Mouse (Mus musculus) MEL (cell line): ENCODE results near the gene 6030452D12Rik. TPM values are rescaled to one million over a fixed set of nuclear protein-coding genes. Genes with fewer than 3 reads are reported as not detected.

Experiments
- DNase-seq: peaks from one replicate; pipeline ENCODE4 v3.0.0; 2011; ENCODE audit warnings: low read depth, low spot score
- H3K27ac ChIP-seq: 2 replicates; pipeline ENCODE4 v1.5.1; 2012; ENCODE audit warnings: low read depth, mild to moderate bottlenecking, control low read depth, low read length, moderate library complexity; ENCODE audit not compliant: control insufficient read depth
- H3K27me3 ChIP-seq, 2 experiments: fragments of 150-350 bp in 1 of 2; sonication (generic) in 1 of 2; 2 replicates each; pipeline ENCODE4 v1.6.1; 2012; ENCODE audit warnings: low read length in 2 of 2, mild to moderate bottlenecking in 2 of 2, improper control_type of control experiment in 1 of 2, moderate library complexity in 1 of 2; ENCODE audit not compliant: insufficient read depth in 2 of 2, control insufficient read depth in 1 of 2
- H3K36me3 ChIP-seq, 2 experiments: 2 replicates each; pipeline ENCODE4 v1.6.1; 2012 to 2014; ENCODE audit warnings: low read length in 2 of 2, improper control_type of control experiment in 1 of 2, inconsistent platforms in 1 of 2, mild to moderate bottlenecking in 1 of 2; ENCODE audit not compliant: insufficient read depth in 2 of 2, control insufficient read depth in 1 of 2
- H3K4me1 ChIP-seq, 2 experiments: fragments of 150-350 bp in 1 of 2; sonication (generic) in 1 of 2; 2 replicates each; pipeline ENCODE4 v1.6.1; 2012; ENCODE audit warnings: low read length in 2 of 2, improper control_type of control experiment in 1 of 2, mild to moderate bottlenecking in 1 of 2; ENCODE audit not compliant: insufficient read depth in 2 of 2, control insufficient read depth in 1 of 2
- H3K4me3 ChIP-seq, 2 experiments: fragments of 150-350 bp in 1 of 2; sonication (generic) in 1 of 2; 2 replicates each; pipeline ENCODE4 v1.5.1; 2012; ENCODE audit warnings: low read depth in 2 of 2, low read length in 2 of 2, mild to moderate bottlenecking in 2 of 2, moderate library complexity in 2 of 2, control low read depth in 1 of 2, improper control_type of control experiment in 1 of 2; ENCODE audit not compliant: control insufficient read depth in 1 of 2, insufficient read depth in 1 of 2
- H3K79me2 ChIP-seq: 2 replicates; pipeline ENCODE4 v1.6.1; 2012; ENCODE audit warnings: mild to moderate bottlenecking, low read length, moderate library complexity; ENCODE audit not compliant: control insufficient read depth, poor library complexity, insufficient read depth
- H3K9ac ChIP-seq: 2 replicates; pipeline ENCODE4 v1.6.1; 2012; ENCODE audit warnings: low read depth, mild to moderate bottlenecking, control low read depth, low read length, moderate library complexity; ENCODE audit not compliant: control insufficient read depth, poor library complexity, severe bottlenecking
- H3K9me3 ChIP-seq: fragments of 150-350 bp; sonication (generic); replicated peaks from 2 replicates; pipeline ENCODE4 v1.6.1; 2012; ENCODE audit warnings: mild to moderate bottlenecking, low read length, improper control_type of control experiment, moderate library complexity; ENCODE audit not compliant: insufficient read depth
- CTCF ChIP-seq, 3 experiments: IDR thresholded peaks in 2 of 3; conservative IDR thresholded peaks in 1 of 3; 2 replicates each; pipeline ENCODE4 v1.5.1; 2011 to 2012; ENCODE audit warnings: low read length in 3 of 3, low read depth in 2 of 3, mild to moderate bottlenecking in 2 of 3, improper control_type of control experiment in 1 of 3, inconsistent platforms in 1 of 3, mixed read lengths in 1 of 3, moderate library complexity in 1 of 3; ENCODE audit not compliant: control insufficient read depth in 1 of 3, insufficient read depth in 1 of 3, poor library complexity in 1 of 3, severe bottlenecking in 1 of 3
- E2F4 ChIP-seq: IDR thresholded peaks from 2 replicates; pipeline ENCODE4 v1.6.1; 2011; ENCODE audit warnings: low read depth, low read length, improper control_type of control experiment, borderline replicate concordance
- ELF1 ChIP-seq: IDR thresholded peaks from 2 replicates; pipeline ENCODE4 v1.6.1; 2014; ENCODE audit warnings: low read depth, mild to moderate bottlenecking, inconsistent platforms, low read length, improper control_type of control experiment, moderate library complexity
- GATA1 ChIP-seq: IDR thresholded peaks from 2 replicates; pipeline ENCODE4 v1.6.1; 2011; ENCODE audit warnings: low read depth, low read length, improper control_type of control experiment
- MAZ ChIP-seq: IDR thresholded peaks from 2 replicates; pipeline ENCODE4 v1.6.1; 2012; ENCODE audit warnings: low read depth, mild to moderate bottlenecking, inconsistent platforms, low read length, improper control_type of control experiment
- MYC ChIP-seq: IDR thresholded peaks from 2 replicates; pipeline ENCODE4 v1.6.1; 2011; ENCODE audit warnings: low read depth, mild to moderate bottlenecking, low read length, improper control_type of control experiment, moderate library complexity
- NRF1 ChIP-seq: IDR thresholded peaks from 2 replicates; pipeline ENCODE4 v1.6.1; 2014; ENCODE audit warnings: low read depth, mild to moderate bottlenecking, inconsistent platforms, low read length, improper control_type of control experiment, moderate library complexity; ENCODE audit not compliant: poor library complexity, insufficient read depth, severe bottlenecking
- POLR2AphosphoS2 ChIP-seq: IDR thresholded peaks from 2 replicates; pipeline ENCODE4 v1.6.1; 2011; ENCODE audit warnings: low read length, improper control_type of control experiment
- RAD21 ChIP-seq: IDR thresholded peaks from 2 replicates; pipeline ENCODE4 v1.6.1; 2011; ENCODE audit warnings: mild to moderate bottlenecking, low read depth, low read length, improper control_type of control experiment
- RCOR1 ChIP-seq: IDR thresholded peaks from 2 replicates; pipeline ENCODE4 v1.6.1; 2012; ENCODE audit warnings: low read depth, mild to moderate bottlenecking, inconsistent platforms, low read length, improper control_type of control experiment
- SIN3A ChIP-seq: IDR thresholded peaks from 2 replicates; pipeline ENCODE4 v1.6.1; 2012; ENCODE audit warnings: low read length, improper control_type of control experiment, inconsistent platforms
- TAL1 ChIP-seq: IDR thresholded peaks from 2 replicates; pipeline ENCODE4 v1.6.1; 2012; ENCODE audit warnings: mild to moderate bottlenecking, inconsistent platforms, low read length, moderate library complexity, mixed read lengths
- TBP ChIP-seq: IDR thresholded peaks from 2 replicates; pipeline ENCODE4 v1.8.0; 2011; ENCODE audit warnings: low read depth, low read length, improper control_type of control experiment
- USF2 ChIP-seq, 2 experiments: IDR thresholded peaks; 2 replicates each; pipeline ENCODE4 v1.6.1; 2011 to 2012; ENCODE audit warnings: improper control_type of control experiment in 2 of 2, low read length in 2 of 2, borderline replicate concordance in 1 of 2, inconsistent platforms in 1 of 2, low read depth in 1 of 2, mild to moderate bottlenecking in 1 of 2; ENCODE audit not compliant: insufficient read depth in 1 of 2
- ZC3H11A ChIP-seq: IDR thresholded peaks from 2 replicates; pipeline ENCODE4 v1.6.1; 2012; ENCODE audit warnings: low read depth, mild to moderate bottlenecking, inconsistent platforms, low read length, improper control_type of control experiment
- ZNF384 ChIP-seq: IDR thresholded peaks from 2 replicates; pipeline ENCODE4 v1.6.1; 2012; ENCODE audit warnings: low read depth, mild to moderate bottlenecking, inconsistent platforms, low read length, improper control_type of control experiment
- polyA plus RNA-seq, 2 experiments: library from polyadenylated mRNA; stranded (reverse) in 1 of 2; unstranded in 1 of 2; fragments of >175 nt in 1 of 2; fragments of >200 nt in 1 of 2; gene quantifications; 2 replicates each; pipeline versions ENCODE4 v1.2.1 to v1.2.4; 2012; ENCODE audit warnings: low replicate concordance in 2 of 2, low read depth in 1 of 2; ENCODE audit not compliant: insufficient read length in 2 of 2, insufficient read depth in 1 of 2, missing spikeins in 1 of 2
- total RNA-seq: library from RNA; depleted of rRNA; stranded (reverse); fragments of 300-350 nt; gene quantifications from 2 replicates; pipeline ENCODE4 v1.2.3, GENCODE M21; 2012

The 6030452D12Rik gene
- total and polyA plus RNA-seq, 3 experiments, result not detected

DNA sequence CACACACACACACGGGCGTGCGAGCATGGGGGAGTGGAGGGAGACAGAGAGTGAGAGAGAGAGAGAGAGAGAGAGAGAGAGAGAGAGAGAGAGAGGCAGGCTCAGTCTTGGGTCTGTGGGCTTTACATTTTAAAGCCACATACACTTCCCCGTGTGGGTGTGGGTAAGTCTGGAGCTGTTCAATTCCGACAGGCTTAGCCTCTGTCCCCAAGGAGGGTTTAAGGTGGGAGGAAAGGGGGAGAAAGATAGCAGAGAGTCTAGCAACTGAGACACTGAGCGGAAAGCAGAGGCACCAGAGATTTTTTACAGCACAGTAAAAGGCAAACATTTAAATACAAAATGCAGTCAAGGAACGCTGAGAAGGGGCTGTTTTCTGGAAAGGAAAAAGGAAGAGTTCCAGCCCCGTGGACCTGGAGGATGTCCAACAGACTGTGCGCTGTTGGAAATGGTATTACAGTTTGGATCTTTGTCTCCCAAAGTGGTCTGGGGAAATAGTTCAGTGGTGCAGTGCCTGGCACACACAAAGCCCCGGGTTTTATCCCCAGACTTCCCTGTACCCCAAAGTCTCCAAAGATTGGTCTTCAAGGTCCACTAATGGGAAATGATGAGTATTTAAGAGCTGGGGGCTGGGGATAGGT lies 5.1 kb downstream of the 6030452D12Rik start:
- H3K4me3 ChIP-seq, result no peak overlapping the region

DNA sequence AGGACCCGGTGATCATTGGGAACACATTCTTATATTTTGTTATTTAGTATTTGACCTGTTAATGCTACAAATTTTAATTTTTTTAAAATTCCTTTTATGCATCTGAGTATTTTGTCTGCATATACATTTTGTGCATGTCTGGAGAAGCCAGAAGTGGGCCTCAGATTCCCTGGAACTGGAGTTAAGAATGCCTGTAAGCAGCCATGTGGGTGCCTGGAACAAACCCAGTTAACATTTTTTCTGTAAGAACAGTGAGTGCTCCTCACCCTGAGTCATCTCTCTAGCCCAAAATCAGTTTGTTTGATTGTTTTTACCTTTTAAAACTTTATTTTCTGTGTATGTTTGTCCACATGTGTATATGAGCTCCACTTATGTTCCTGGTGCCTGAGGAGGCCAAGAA lies 5.8 kb downstream of the 6030452D12Rik start:
- H3K4me3 ChIP-seq, result no peak overlapping the region
- H3K79me2 ChIP-seq, result no peaks in the 10 kb centered on the region
- H3K27ac ChIP-seq, result no peak overlapping the region
- H3K36me3 ChIP-seq, result no peaks in the 10 kb centered on the region
- no peaks in the 10 kb centered on the region for H3K9me3 ChIP-seq
- H3K9ac ChIP-seq, result no peak overlapping the region
- no peaks in the 10 kb centered on the region for H3K27me3 ChIP-seq
- H3K4me1 ChIP-seq, result no peaks in the 10 kb centered on the region
- DNase-seq, result no peak
- TF ChIP-seq CTCF (IDR thresholded peaks at IDR 0.05 in 2 of 3, conservative IDR thresholded peaks at IDR 0.05 in 1 of 3; ENCODE audit: control insufficient read depth in 1 of 3, insufficient read depth in 1 of 3, low read depth in 2 of 3, low read length in 3 of 3, poor library complexity in 1 of 3, severe bottlenecking in 1 of 3), result no peak
- no peak for TF ChIP-seq MYC
- TF ChIP-seq RCOR1, result no peak
- no peak for TF ChIP-seq E2F4
- TF ChIP-seq ELF1, result no peak
- TF ChIP-seq MAZ, result no peak
- no peak for TF ChIP-seq GATA1
- TF ChIP-seq TBP, result no peak
- no peak for TF ChIP-seq RAD21

More for the DNA sequence above, 5.1 kb downstream of the 6030452D12Rik start:
- H3K4me1 ChIP-seq, result no peaks in the 10 kb centered on the region
- no peaks in the 10 kb centered on the region for H3K27me3 ChIP-seq
- DNase-seq, result no peak
- TF ChIP-seq NRF1, result no peak
- no peak for TF ChIP-seq ZC3H11A
- no peak for TF ChIP-seq RCOR1
- no peak overlapping the region for H3K27ac ChIP-seq
- no peaks in the 10 kb centered on the region for H3K9me3 ChIP-seq
- H3K9ac ChIP-seq, result no peak overlapping the region
- H3K79me2 ChIP-seq, result no peaks in the 10 kb centered on the region
- no peaks in the 10 kb centered on the region for H3K36me3 ChIP-seq

DNA sequence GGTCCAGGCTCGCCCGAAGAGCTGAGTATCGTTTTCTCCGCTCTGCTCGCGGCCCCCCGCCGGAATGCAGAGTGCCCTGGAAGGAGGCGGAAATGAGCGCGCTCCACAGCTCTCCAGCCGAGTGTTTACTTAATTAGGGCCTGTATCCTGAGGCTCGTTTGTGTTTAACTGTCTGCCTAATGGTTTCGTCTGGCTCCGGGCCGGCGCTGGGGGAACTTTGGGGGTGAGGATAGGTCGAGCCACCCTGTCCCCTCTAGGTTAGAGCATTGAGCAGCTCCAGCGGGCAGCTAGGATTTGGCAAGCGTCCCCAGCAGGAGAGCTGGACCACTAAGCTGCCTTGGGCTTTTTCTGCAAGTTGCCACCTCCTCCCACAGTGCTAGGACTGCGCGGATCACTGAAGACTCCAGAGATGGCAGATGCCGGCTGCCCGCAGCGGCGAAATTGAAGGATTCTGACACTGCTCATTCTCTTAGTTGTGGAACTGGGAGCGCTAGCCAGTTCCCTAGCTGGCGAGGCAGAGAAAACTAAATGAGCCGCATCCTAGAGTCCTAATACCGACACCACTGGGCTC lies 7.5 kb downstream of the 6030452D12Rik start:
- Histone ChIP-seq H3K27ac (no peak overlapping the region), H3K36me3 (no peaks in the 10 kb centered on the region), H3K9me3 (no peaks in the 10 kb centered on the region), H3K4me1 (no peaks in the 10 kb centered on the region), H3K4me3 (no peak overlapping the region), H3K27me3 (no peaks in the 10 kb centered on the region; a peak in 1 of 4 replicates), H3K9ac (no peak overlapping the region), H3K79me2 (no peaks in the 10 kb centered on the region)
- TF ChIP-seq SIN3A, result no peak
- no peak for TF ChIP-seq USF2 (IDR thresholded peaks at IDR 0.05; ENCODE audit: borderline replicate concordance in 1 of 2, insufficient read depth in 1 of 2, low read depth in 1 of 2, low read length in 2 of 2)
- TF ChIP-seq POLR2AphosphoS2, result no peak
- no peak for TF ChIP-seq TBP
- no peak for TF ChIP-seq ZNF384
- no peak for TF ChIP-seq RCOR1
- TF ChIP-seq TAL1, result no peak
- DNase-seq, result no peak
